Mouse (Mus musculus): Measurements from ENCODE around the gene Arhgap21.

GRCm38 (mm10) chr2:20910446-20910845 lies 58.2 kb downstream of the Arhgap21 start:
- no peak for TF ChIP-seq POLR2A (IDR thresholded peaks at IDR 0.05; ENCODE audit: insufficient read depth, low read depth, low read length)
- no peak for TF ChIP-seq CTCF (IDR thresholded peaks at IDR 0.05)
- no peak for TF ChIP-seq EP300 (IDR thresholded peaks at IDR 0.05; ENCODE audit: insufficient read depth, low read depth, low read length)
